In genomic region chr9:24496226-24496625, GRCm38 (mm10) we compare ENCODE assay signal across 25 mouse cellular contexts.
"Had no signal": no experiment of that assay in that cellular context is flagged by ENCODE, and none has a peak within 500 bp of the region (broad histone marks: within the 10 kb centered on the region; RNA-seq: fewer than 3 reads in every experiment).

No protein-coding gene starts in this region.

- ATAC-seq: hindbrain, postnatal 0 days; intestine, embryonic 16.5 days; liver, embryonic 12.5 days had no signal

- H3K9me3 ChIP-seq: heart, embryonic 10.5 days; heart, embryonic 12.5 days; hindbrain, embryonic 13.5 days; hindbrain, embryonic 15.5 days; kidney, embryonic 15.5 days; limb, embryonic 13.5 days; limb, embryonic 15.5 days; liver, embryonic 12.5 days had no signal

- H3K27ac ChIP-seq: heart, embryonic 10.5 days; hindbrain, embryonic 13.5 days; hindbrain, embryonic 15.5 days; hindbrain, postnatal 0 days; kidney, embryonic 15.5 days; kidney, postnatal 0 days; limb, embryonic 13.5 days; limb, embryonic 15.5 days; liver, embryonic 12.5 days; liver, embryonic 14.5 days had no signal

- H3K4me2 ChIP-seq: heart, embryonic 12.5 days; hindbrain, embryonic 13.5 days; hindbrain, embryonic 15.5 days; kidney, embryonic 15.5 days; limb, embryonic 13.5 days; limb, embryonic 15.5 days; liver, embryonic 12.5 days had no signal

- H3K27me3 ChIP-seq: heart, embryonic 12.5 days; hindbrain, embryonic 13.5 days; hindbrain, embryonic 15.5 days; kidney, embryonic 15.5 days; limb, embryonic 13.5 days; limb, embryonic 15.5 days; liver, embryonic 12.5 days had no signal

- DNase-seq: gastrocnemius, postnatal 14 days; gastrocnemius, postnatal 36 days; heart, adult 18-20 months; heart, postnatal 14 days; heart, postnatal 36 days; kidney, adult 11 months; kidney, adult 2 months; kidney, adult 9 months; kidney, postnatal 14 days; kidney, postnatal 36 days; layer of hippocampus, adult 9-11 months; layer of hippocampus, postnatal 36 days; left cerebral cortex, postnatal 4 days had no signal

- H3K4me3 ChIP-seq: heart, embryonic 10.5 days; heart, embryonic 12.5 days; hindbrain, embryonic 13.5 days; hindbrain, embryonic 15.5 days; kidney, embryonic 15.5 days; limb, embryonic 13.5 days; limb, embryonic 15.5 days; liver, embryonic 12.5 days had no signal

- H3K36me3 ChIP-seq: heart, embryonic 10.5 days; heart, embryonic 12.5 days; hindbrain, embryonic 13.5 days; hindbrain, embryonic 15.5 days; kidney, embryonic 15.5 days; limb, embryonic 13.5 days; limb, embryonic 15.5 days had no signal

- H3K9ac ChIP-seq: heart, embryonic 12.5 days; hindbrain, embryonic 13.5 days; hindbrain, embryonic 15.5 days; kidney, embryonic 15.5 days; limb, embryonic 13.5 days; limb, embryonic 15.5 days; liver, embryonic 12.5 days; liver, embryonic 14.5 days had no signal
